Mouse (Mus musculus) gastrocnemius, adult 8-10 months (tissue): ENCODE data around the gene 9130008F23Rik. TPM values are rescaled to one million over a fixed set of nuclear protein-coding genes. Genes with fewer than 3 reads are reported as not detected.

Experiments used
- DNase-seq, 2 experiments: peaks; one replicate each; pipeline ENCODE4 v3.0.0; 2022; ENCODE audit warnings: low spot score in 2 of 2
- total RNA-seq, 4 experiments: library from RNA; stranded (reverse); gene quantifications; 2 replicates each; pipeline ENCODE4 v1.2.4; 2022

The 9130008F23Rik gene
- total RNA-seq = under 1 TPM; 0.22 to 0.58 (median 0.28) TPM

DNA sequence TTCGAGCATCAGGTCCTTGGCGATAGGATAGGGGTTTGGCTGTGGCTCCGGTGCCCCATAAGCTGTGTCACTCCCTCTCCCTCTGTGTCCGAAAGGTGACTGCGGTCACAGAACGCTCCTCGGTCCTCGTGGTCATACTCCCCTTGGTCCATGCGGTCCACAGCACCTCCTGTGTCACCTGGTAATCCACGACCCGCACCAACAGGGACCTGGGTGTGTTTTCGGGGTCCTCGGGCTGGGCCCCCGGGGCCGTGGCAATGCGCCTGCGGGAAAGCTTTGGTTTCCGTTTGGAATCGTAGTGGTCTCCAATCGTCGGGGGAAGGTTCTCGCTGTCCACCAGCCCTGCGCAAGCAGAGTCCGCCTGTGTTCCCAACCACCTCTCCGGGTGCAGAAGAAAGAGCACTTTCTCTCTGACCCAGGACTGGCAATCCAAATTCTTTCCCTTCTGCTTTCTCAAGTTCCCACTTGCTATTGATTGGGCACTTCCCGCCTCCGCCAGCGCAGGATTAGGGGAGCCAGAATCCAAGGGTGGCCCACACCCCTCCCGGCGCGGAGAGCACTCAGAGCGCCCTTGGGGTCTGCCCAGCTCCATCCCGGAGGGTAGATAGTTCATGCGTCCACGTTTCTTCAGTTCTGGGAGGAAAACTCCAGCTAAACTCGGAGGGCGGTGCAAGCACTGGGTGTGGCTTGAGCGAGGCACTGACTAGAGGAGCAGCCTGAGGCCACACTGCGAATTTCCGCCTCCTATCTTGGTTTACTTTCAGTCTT, at the start of gene 9130008F23Rik:
9130008F23Rik (minus strand) TSS at position 636 of the 768 bp plus-strand sequence.
- peak; percentile 8 to 36 for DNase-seq

GRCm38 (mm10) chr17:40915499-40915898, 35.1 kb upstream of the 9130008F23Rik start:
- no peak for DNase-seq

DNA sequence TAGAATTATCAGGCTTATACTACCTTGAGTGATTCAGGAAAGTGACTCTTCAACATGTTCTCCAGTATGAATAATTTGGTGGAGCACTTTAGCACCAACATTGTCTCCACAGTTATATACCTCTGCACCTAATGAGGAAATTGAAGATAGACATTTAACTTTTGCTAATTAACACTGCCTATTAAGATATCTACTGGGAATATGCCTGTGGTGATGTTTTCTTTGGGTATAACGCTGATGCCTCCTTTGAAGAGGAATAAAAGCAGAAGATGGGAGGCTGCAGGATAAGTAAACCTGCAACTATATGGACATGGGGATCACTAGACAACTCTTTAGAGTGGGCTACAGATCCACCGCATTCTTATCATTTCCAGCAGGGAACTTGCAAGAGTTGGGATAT, 33.9 kb upstream of the 9130008F23Rik start, which contains the start of gene Glyatl3:
Glyatl3 (minus strand) TSS at position 101 of the 400 bp plus-strand sequence.
- DNase-seq = no peak

DNA sequence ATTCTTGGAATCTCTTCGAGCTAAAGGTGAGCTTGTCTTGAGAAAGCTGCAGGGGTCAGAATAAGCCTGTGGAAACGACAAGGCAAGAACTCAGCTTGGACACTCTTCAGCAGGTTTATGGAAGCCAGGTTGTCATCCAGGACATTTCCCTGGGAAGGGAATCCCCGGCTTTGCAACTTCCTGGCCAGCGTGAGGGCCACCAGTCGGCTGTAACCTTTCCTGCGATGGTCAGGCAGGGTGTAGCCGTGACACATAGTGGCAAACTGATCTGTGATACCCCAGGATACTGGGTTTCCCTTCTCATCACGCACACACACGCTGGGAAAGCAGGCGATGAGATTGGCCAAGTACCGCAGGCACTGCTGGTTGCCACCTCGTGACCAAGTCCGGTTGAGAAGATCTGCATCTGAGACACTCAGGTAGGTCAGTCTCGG, 24.4 kb upstream of the 9130008F23Rik start:
- DNase-seq = no peak

- DNase-seq = no peak
Observed at GRCm38 (mm10) chr17:40904056-40904597, 23.8 kb upstream of the 9130008F23Rik start.

DNA sequence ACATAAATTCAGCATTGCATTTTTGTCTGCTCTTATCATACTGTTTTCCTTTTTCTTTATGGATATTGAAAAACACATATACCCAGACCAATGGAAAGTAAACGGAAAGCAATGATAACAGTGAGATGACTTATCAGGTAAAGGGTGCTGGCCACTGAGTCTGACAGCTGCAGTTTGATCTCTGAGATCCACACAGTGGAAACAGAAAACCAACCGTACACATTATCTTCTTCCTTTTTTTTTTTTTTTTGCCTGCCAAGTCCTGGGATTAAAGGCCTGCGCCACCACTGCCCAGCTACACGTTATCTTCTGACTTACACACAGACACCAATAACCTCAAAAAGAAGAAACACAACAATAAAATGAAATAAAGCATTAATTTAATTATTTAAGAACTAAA, 23.0 kb upstream of the 9130008F23Rik start:
- no peak for DNase-seq

DNA sequence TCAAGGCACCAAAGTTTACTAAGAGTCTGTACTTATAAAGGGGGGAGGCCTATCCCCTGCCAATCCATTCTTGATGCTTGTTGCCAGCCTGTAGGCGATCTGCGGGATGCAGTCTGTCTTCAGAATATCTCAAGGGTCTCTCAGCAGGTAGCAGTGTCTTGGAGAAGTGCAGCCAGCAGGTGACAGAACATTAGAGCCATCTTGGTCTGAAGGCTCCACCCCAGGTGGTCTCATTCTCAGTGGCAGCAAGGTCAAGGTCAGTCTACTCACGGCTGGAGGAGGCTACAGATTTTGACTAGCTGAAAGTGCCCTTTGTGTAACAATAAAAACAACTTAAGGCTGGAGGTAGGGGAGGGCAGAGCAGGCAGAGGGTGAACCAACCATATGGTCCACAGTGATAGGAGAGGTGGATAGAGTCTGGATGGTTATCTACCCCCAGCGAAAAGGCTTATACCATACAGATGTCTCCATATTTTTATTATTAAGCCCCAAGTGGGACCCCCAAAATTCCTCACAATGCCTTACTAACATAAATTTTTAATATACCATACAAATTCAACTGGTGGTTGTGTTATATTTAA, 19.5 kb upstream of the 9130008F23Rik start:
- no peak for DNase-seq

- DNase-seq = no peak
Observed at GRCm38 (mm10) chr17:40896863-40897262, 16.5 kb upstream of the 9130008F23Rik start.

DNA sequence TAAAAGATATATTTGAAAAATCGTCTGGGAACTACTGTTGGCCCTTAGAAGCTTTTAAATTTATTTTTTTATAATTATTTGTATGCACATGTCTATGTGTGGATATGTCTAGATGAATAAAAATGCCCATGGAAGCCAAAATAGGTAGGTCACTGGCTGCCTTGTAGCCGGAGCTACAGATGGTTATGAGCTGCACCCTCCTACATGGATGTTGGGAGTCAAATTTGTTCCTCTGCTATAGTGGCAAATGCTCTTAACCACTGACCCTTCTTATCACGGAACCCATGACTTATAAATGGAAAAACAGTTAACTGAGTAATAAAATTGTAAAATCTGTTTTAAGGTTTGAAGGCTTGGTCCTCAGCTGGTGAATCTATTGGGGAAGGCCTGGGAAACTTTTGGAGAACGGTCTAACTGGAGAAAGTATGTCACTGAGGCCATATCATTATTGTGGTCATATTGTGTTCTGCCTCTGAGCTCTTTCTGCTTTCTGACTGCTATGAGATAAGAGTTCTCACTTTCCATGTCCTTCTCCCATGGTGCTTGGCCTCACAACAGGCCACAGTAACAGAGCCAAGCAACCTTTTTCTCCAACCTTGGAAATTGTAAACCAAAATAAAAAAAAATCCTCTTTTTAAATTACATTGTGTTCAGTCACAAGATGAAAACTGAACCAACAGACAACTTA, 7.6 kb upstream of the 9130008F23Rik start:
- no peak for DNase-seq

DNA sequence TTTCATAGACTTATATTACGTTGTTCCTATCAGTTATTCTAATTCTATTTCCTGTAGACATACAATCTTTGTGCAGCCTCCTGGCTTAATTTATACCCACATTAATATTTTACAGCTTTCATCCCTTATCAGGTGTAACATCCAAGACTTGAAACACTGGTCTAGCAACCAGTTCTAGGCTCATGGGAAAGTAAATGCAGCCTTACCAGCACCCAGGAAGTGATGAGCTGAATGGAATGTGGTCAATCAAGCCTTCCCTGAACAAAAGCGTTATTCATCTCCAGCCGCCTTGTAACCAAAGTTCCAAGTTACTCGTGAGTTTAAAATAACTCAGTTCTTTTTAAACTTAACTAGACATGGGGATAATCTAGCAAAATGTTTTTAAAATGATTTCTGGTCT, 4.8 kb upstream of the 9130008F23Rik start:
- no peak for DNase-seq

- no peak for DNase-seq
Observed at GRCm38 (mm10) chr17:40882172-40882571, 1.8 kb upstream of the 9130008F23Rik start.

DNA sequence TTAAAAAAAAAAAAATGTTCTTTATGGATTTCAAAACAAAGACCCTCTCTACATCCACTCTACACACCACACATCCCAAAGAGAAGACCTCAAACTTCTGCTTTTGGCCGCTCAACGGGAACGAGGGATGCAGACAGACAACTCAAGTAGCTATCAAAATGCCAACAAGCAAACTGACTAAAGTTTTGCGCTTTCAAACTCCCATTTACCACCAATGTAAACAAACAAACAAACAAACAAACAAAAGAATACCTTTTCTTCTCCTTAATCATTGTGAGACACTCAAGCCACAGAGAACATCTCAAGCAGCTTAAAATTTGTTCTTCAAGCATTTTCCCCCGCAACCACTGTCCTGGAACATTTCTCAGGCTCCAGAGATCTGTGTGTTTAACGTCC, 833 bp downstream of the 9130008F23Rik start:
- DNase-seq = no peak

DNA sequence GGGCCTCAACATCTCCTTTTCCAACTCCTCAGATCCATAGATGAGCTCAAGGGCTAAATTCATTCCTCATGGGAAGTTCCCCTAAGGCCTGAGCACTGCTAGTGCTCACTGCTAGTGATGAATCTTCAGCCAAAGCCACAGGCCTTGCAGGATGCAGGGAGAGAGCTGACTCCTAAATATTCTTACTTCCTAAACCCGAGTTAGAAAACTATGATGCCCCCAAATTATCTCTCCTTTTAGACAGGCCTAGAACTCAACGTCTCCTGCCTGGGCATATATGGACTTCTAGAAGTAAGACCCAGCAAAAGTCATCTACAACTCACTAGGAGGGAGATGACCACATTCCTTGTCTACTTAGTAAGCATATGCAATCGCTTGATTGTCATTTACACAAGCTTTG, 2.6 kb downstream of the 9130008F23Rik start:
- DNase-seq = no peak

GRCm38 (mm10) chr17:40875568-40875967, 4.8 kb downstream of the 9130008F23Rik start:
- no peak for DNase-seq

DNA sequence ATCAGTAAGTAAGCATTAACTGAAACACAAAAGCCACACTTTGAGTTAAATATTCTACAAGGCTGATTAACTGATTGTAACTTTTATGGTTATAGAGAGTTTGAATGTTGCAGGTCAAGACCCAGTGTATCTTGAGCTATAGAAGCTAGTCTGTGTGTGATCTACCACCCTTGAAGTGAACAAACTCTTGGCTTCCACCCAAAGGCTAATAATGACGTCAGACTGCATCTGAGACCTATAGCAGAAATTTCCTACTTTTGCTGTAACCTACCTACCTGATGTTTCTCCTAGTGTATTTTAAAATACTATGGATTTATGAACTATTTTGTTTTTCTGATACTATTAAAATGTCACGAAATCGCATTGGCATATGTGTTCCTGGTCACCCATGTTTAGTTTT, 5.7 kb downstream of the 9130008F23Rik start:
- DNase-seq = no peak

- no peak for DNase-seq
Observed at GRCm38 (mm10) chr17:40873582-40874011, 6.8 kb downstream of the 9130008F23Rik start.

DNA sequence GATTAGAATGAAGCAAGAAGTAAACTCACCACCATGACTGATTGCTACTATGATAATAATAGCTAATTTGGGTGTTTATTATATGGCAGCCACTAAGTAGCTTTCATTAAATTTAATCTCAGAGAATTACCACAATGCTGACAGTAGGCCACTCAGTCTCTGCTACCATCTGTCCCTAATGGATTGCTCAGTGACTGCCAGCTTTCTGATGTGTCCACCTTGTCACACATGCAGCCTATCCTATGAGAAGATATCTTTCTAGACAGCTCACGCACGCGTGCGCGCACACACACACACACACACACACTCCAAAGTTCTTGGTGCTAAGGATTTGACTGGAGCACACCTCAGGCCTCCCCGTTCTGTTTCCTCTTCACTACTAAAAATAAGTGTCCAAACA, 7.7 kb downstream of the 9130008F23Rik start:
- DNase-seq = no peak

DNA sequence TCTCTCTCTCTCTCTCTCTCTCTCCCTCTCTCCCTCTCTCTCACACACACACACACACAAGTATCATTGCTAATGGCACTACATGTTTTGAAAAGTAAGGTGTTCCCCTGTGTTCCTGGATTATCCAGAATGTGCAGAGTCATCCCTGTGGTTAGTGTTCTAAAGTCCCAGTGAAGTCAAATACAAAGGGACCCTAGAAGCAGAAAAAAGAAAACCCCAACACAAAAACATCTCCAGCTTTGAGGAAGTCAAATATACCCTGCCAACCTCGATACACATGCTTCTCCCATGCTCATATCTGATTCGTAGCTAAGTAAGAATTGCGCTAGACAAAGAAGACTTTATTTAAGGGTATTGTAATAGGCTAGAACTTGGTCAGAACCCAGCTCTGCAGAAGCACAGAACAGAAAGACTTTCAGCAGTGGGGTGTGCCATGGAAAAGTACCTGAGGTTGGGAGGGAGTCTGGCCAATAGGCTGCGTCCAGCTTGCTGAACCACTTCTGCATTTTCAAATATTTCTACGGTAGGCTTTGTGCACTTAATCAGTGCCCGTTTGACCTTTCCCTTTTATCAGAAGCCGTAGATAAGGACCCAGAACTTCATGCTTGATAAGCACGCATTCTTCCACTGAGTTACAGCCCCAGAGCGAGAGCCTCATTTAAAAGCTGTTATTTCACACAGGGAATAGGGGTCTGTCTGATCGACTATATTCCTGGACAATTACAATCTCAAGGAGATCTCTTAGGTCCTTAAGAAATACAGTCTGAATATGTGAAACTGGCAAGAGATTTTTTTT, 11.2 kb downstream of the 9130008F23Rik start:
- DNase-seq = no peak

DNA sequence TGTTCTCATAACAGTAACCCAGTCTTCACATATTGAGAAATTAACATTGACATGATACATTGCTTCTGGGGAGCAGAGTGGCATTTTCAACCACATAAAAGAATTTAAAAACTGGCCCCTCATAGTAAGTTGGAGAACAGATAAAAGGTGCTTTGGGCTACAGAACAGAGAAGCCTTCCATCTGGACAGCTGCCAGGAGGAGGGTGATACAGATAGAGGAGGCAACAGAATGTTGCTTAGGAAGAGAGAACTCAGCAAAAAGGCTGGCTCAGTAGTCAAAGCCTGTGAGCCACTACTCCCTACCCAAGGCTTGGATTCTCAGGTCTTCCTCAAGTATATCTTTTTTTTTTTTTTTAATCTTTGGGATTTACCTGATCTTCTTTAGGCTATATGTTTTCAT, 25.3 kb downstream of the 9130008F23Rik start:
- no peak for DNase-seq

GRCm38 (mm10) chr17:40837308-40837707, 43.1 kb downstream of the 9130008F23Rik start:
- DNase-seq = no peak

- DNase-seq = no peak
Observed at GRCm38 (mm10) chr17:40831870-40832269, 48.5 kb downstream of the 9130008F23Rik start.
